Mouse (Mus musculus) lung, postnatal 0 days (tissue): Measurements from ENCODE around the gene Dirc2.

Source experiments
- CTCF ChIP-seq: IDR thresholded peaks from 2 replicates; pipeline ENCODE4 v1.5.1; 2016; ENCODE audit warnings: antibody characterized with exemption, mild to moderate bottlenecking
- EP300 ChIP-seq: IDR thresholded peaks from 2 replicates; pipeline ENCODE4 v1.6.1; 2016; ENCODE audit warnings: antibody characterized with exemption, mild to moderate bottlenecking, control low read depth

GRCm38 (mm10) chr16:35808838-35809237, 39.7 kb upstream of the Dirc2 start:
- no peak for TF ChIP-seq CTCF
- TF ChIP-seq EP300 = no peak
